Mouse (Mus musculus) urinary bladder, postnatal 36 days (tissue): ENCODE results near the gene Alkbh3.

ENCODE experiments used
- DNase-seq, 2 experiments: peaks; one replicate each; pipeline ENCODE4 v3.0.0; 2022; ENCODE audit warnings: low spot score in 2 of 2, mixed read lengths in 1 of 2

The Alkbh3 gene

DNA sequence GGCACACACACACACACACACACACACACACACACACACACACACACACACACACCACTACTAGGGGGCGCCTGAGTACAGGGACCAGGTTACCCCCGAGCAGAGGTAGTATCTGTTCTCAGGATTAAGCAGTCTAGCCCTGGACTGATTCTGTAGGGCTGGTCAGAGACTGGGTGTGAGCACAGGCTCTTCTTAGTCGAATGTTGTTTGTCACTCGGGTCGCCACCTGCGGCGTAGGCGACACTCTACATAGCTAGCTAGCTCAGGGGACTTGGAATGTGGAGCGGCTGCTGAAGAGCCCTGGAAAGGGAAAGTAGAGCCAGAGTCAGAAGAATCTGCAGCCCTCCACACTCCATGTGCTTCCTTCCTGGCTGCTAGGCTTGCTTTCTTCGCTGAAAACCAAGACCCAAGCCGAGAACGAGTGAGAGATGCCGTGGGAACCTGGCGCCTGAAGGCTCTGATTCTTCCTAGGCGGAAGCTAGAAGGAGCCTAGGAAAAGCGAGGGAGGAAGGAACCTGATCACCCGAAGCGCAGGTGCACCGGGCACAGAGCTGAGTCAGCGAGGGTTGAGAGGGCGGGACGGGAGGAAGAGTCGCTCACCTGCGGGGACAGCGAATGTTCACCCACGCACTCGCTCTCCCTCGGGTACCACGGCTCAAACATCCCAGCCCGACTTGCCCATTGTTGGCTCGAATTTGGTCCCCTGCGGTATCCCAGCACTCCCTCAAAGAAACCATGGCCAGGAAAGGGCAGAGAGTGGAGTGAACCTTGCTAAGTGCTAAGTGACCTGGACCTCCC, 55.6 kb downstream of the Alkbh3 start:
- no peak for DNase-seq

GRCm38 (mm10) chr2:93953726-93954125, 56.9 kb downstream of the Alkbh3 start:
- DNase-seq: no peak

- no peak for DNase-seq
These were observed 63.6 kb downstream of the Alkbh3 start for GRCm38 (mm10) chr2:93946976-93947375.

- no peak for DNase-seq
These were observed 65.8 kb downstream of the Alkbh3 start for GRCm38 (mm10) chr2:93944855-93945254.

DNA sequence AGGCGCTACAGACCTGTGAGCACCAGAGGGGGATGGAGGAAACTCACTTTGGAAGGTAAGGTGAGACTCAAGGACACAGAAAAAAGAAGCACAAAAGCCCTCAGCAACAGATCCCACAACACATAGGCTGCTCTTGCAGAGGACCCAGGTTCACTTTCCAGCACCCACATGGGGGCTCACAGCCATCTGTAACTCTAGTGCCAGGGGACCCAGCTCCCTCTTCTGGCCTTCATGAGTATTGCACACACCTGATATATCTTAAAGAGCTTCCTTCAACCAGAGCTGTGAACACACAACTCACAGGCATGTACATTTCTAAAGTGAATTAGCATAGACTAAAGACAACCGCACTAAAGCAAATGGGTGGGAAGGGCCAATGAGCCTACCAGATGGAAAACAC, 66.5 kb downstream of the Alkbh3 start:
- no peak for DNase-seq

DNA sequence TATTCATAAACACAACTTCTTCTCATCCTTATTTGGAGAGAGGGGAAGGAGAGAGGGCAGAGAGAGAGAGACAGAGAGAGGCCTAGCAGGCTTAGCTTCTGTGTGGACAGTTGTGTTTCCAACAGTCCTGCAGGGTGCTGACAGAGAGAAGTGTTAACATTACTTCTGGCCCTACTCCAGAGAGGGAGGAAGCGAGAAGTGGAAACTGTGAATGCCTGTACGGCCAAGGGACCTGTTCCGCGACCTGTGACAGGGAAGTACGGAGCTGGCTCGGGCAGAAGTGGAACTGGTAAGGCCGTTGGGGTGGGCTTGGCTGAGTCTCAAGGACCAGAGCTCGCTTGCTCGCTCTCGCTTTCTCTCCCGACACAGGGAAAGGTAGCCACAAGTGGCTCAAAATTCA, 68.9 kb downstream of the Alkbh3 start:
- no peak for DNase-seq

- no peak for DNase-seq
These were observed 72.1 kb downstream of the Alkbh3 start for GRCm38 (mm10) chr2:93938534-93938933.
